Mouse (Mus musculus) midbrain, postnatal 0 days (tissue): ENCODE data around the gene Dop1b. TPM values are rescaled to one million over a fixed set of nuclear protein-coding genes. Genes with fewer than 3 reads are reported as not detected.
A peak's percentile ranks its signal among the peaks of the same experiment; 100 is the strongest.
"Not testable (repeated sequence)": the region's sequence is repeated elsewhere in the genome, so short reads cannot be mapped to it uniquely, and the experiment has no call there.

Source experiments
- ATAC-seq: fragments of 200-750 bp; cut with Nextera tagmentation; 2 replicates; pipeline ENCODE4 v1.8.0; 2017; ENCODE audit warnings: moderate number of reproducible peaks, mild to moderate bottlenecking, moderate TSS enrichment, moderate library complexity; ENCODE audit not compliant: low FRiP score
- DNase-seq: peaks from one replicate; pipeline ENCODE4 v3.0.0-alpha.2; 2015; ENCODE audit warnings: low spot score
- H3K27ac ChIP-seq: fragments of 300-500 bp; sonication (generic); 2 replicates; pipeline ENCODE4 v1.5.1; 2014; ENCODE audit warnings: low read depth, mild to moderate bottlenecking, low read length, mixed read lengths
- H3K27me3 ChIP-seq: fragments of 300-500 bp; sonication (generic); 2 replicates; pipeline ENCODE4 v1.6.1; 2014; ENCODE audit warnings: low read length, control low read depth, mixed read lengths; ENCODE audit not compliant: insufficient read depth
- H3K36me3 ChIP-seq: fragments of 300-500 bp; sonication (generic); 2 replicates; pipeline ENCODE4 v1.6.1; 2014; ENCODE audit warnings: low read length, control low read depth, mixed read lengths; ENCODE audit not compliant: insufficient read depth
- H3K4me1 ChIP-seq: fragments of 300-500 bp; sonication (generic); 2 replicates; pipeline ENCODE4 v1.6.1; 2014; ENCODE audit warnings: mild to moderate bottlenecking, control low read depth, antibody characterized with exemption, low read length, mixed read lengths; ENCODE audit not compliant: insufficient read depth
- H3K4me2 ChIP-seq: fragments of 300-500 bp; sonication (generic); 2 replicates; pipeline ENCODE4 v1.6.1; 2014; ENCODE audit warnings: low read depth, mild to moderate bottlenecking, low read length, mixed read lengths; ENCODE audit not compliant: poor library complexity, severe bottlenecking
- H3K4me3 ChIP-seq: fragments of 300-500 bp; sonication (generic); 2 replicates; pipeline ENCODE4 v1.5.1; 2014; ENCODE audit warnings: low read depth, mild to moderate bottlenecking, low read length, moderate library complexity
- H3K9ac ChIP-seq: fragments of 300-500 bp; sonication (generic); replicated peaks from 2 replicates; pipeline ENCODE4 v1.6.1; 2014; ENCODE audit warnings: mild to moderate bottlenecking, low read length, moderate library complexity, mixed read lengths; ENCODE audit not compliant: poor library complexity, severe bottlenecking
- H3K9me3 ChIP-seq: fragments of 300-500 bp; sonication (generic); 2 replicates; pipeline ENCODE4 v1.6.1; 2016; ENCODE audit warnings: low read length, control low read depth
- CTCF ChIP-seq: IDR thresholded peaks from 2 replicates; pipeline ENCODE4 v1.5.1; 2016; ENCODE audit warnings: antibody characterized with exemption, mild to moderate bottlenecking
- WGBS: fragments of 180-500 bp; shearing (Covaris S2); extraction: QIAGEN DNeasy Blood & Tissue Kit; methylation state at CpG from one replicate; pipeline ENCODE4 v1.1.7; 2014; 5-methylcytosine and 5-hydroxymethylcytosine counted together
- polyA plus RNA-seq: library from polyadenylated mRNA; unstranded; fragments of >200 nt; fragmentation: Nextera tagmentation; extraction: Ambion mirVana; gene quantifications from 2 replicates; pipeline ENCODE4 v1.2.1, GENCODE M21; 2015
- total RNA-seq: library from RNA; depleted of rRNA; stranded (reverse); fragments of >200 nt; gene quantifications from 2 replicates; pipeline ENCODE4 v1.2.3, GENCODE M21; 2014

Gene Dop1b
- total and polyA plus RNA-seq, 2 experiments from 2014 or later: 27.8 to 102 TPM

DNA sequence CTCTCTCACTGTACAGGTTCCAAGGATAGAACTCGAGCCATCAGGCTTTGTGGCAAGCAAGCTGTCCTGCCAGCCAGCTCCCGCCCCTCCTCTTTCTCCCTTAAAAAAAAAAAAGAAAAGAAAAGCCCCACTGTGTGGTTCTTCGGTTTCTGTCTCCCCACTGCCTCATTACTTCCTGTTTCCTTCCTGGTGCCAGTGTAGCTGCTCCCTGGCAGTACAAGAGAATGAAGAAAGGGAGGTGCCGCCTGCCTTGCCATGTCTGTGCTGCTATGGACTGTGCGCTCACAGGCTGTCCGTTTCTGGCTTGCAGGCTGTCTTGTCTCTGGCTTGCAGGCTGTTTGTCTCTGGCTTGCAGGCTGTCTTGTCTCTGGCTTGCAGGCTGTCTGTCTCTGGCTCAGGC lies 55.8 kb downstream of the Dop1b start:
- no peaks in the 10 kb centered on the region for H3K9me3 ChIP-seq
- no peak overlapping the region for H3K9ac ChIP-seq
- no peaks in the 10 kb centered on the region for H3K27me3 ChIP-seq
- WGBS: 60% methylated on average over 6 of the region's 6 CpGs
- DNase-seq (no peak), ATAC-seq (no peak)
- no peak overlapping the region for H3K27ac ChIP-seq
- H3K36me3 ChIP-seq: peaks cover 74% of the 10 kb centered on the region
- TF ChIP-seq CTCF: no peak
- H3K4me2 ChIP-seq: no peak overlapping the region
- H3K4me1 ChIP-seq: no peaks in the 10 kb centered on the region
- H3K4me3 ChIP-seq: no peak overlapping the region

DNA sequence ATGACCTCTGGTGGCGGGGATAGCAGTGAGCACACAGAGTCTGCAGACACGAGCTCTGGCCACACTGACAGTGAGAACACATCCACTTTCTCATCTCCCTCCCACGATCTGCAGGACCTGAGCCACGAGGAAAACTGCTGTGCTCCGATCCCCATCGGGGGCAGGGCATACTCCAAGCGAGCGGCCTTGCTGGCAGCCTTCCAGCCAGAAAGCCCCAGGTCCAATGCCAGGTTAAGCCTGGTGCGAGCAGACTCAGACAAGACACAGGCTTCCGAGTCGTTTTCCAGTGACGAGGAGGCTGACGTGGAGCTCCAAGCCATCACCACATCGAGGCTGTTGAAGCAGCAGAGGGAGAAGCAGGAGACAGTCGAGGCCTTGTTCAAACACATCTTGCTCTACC lies 57.9 kb downstream of the Dop1b start:
- 0 out of 2 replicates have a peak, but pooled peaks have one; percentile 2 for TF ChIP-seq CTCF

DNA sequence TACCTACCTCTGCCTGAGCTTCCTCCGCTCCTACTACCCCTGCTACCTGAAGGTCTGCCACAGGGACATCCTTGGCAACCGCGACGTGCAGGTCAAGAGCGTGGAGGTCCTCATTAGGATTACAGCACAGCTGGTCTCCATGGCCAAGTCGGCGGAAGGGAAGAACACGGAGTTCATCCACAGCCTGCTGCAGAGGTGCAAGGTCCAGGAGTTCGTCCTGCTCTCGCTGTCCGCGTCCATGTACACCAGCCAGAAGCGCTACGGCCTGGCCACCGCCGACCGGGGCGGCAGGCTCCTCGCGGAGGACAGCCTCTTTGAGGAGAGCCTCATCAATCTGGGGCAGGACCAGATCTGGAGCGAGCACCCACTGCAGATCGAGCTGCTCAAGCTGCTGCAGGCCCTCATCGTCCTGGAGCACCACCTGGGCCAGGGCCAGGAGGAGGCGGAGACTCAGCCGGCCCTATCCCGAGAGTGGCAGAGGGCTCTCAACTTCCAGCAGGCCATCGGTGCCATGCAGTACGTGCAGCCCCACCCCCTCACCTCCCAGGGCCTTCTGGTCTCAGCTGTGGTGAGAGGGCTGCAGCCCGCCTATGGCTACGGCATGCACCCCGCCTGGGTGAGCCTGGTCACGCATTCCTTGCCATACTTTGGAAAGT lies 58.7 kb downstream of the Dop1b start:
- H3K9me3 ChIP-seq: no peaks in the 10 kb centered on the region
- 74% methylated on average over 32 of the region's 32 CpGs for WGBS

More for the DNA sequence above, 57.9 kb downstream of the Dop1b start:
- Histone ChIP-seq H3K4me1 (no peaks in the 10 kb centered on the region), H3K4me2 (no peak overlapping the region), H3K4me3 (no peak overlapping the region), H3K9ac (no peak overlapping the region), H3K9me3 (no peaks in the 10 kb centered on the region), H3K36me3 (peaks cover 66% of the 10 kb centered on the region), H3K27me3 (no peaks in the 10 kb centered on the region), H3K27ac (no peak overlapping the region)
- DNase-seq: peak; percentile 14
- no peak for ATAC-seq
- WGBS: 73% methylated on average over 15 of the region's 15 CpGs

DNA sequence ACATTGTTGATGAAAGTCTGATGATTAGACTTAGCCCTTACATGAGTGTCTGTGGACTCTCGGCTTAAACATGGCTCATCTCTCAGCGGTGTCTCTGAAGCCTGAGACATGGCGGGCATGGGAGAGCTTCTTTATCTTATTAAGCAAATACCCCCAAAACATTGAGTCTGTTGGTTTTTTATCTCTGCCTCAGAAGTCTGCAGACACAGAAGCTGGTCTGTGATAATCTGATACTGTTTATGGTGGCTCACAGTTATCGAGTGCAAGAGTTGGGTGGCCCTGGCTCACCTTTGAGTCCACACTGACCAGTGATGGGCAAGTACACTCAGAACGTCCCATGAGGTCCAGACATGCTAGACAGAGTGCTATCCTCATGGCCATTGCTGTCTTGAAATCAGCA lies 63.0 kb downstream of the Dop1b start:
- Histone ChIP-seq H3K27me3 (no peaks in the 10 kb centered on the region), H3K27ac (no peak overlapping the region), H3K36me3 (peaks cover 64% of the 10 kb centered on the region), H3K9ac (no peak overlapping the region), H3K9me3 (no peaks in the 10 kb centered on the region), H3K4me2 (no peak overlapping the region), H3K4me3 (no peak overlapping the region), H3K4me1 (no peaks in the 10 kb centered on the region)
- ATAC-seq (no peak), DNase-seq (no peak)
- WGBS: 89% methylated on average over 5 of the region's 5 CpGs
- no peak for TF ChIP-seq CTCF

More for the DNA sequence above, 58.7 kb downstream of the Dop1b start:
- Histone ChIP-seq H3K36me3 (peaks cover 71% of the 10 kb centered on the region), H3K4me3 (no peak overlapping the region), H3K4me1 (no peaks in the 10 kb centered on the region), H3K4me2 (no peak overlapping the region), H3K27ac (no peak overlapping the region), H3K27me3 (no peaks in the 10 kb centered on the region), H3K9ac (no peak overlapping the region)
- TF ChIP-seq CTCF: no peak
- ATAC-seq (no peak), DNase-seq (no peak)

DNA sequence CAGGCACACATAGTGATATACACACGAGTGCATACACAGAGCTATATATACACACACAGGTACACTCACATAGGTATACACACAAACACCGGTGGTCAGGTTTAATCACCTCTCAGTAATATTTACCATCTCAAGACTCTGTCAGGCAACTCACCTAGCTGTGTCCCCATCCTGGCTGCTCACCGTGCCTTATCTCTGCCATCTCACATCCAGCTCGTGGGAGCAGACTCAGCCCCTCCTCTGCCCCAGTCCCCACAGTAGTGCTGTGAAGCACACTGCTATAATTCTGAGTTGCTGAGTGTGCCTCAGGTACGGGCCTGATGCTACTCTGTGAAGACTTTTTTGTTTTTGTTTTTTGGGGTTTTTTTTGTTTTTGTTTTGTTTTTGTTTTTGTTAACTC lies 64.8 kb downstream of the Dop1b start:
- Histone ChIP-seq H3K4me3 (no peak overlapping the region), H3K27me3 (no peaks in the 10 kb centered on the region), H3K36me3 (peaks cover 62% of the 10 kb centered on the region), H3K9me3 (no peaks in the 10 kb centered on the region), H3K4me2 (no peak overlapping the region), H3K27ac (no peak overlapping the region), H3K9ac (no peak overlapping the region), H3K4me1 (no peaks in the 10 kb centered on the region)
- ATAC-seq: no peak
- DNase-seq: no peak
- 84% methylated on average over 5 of the region's 5 CpGs for WGBS
- no peak for TF ChIP-seq CTCF

DNA sequence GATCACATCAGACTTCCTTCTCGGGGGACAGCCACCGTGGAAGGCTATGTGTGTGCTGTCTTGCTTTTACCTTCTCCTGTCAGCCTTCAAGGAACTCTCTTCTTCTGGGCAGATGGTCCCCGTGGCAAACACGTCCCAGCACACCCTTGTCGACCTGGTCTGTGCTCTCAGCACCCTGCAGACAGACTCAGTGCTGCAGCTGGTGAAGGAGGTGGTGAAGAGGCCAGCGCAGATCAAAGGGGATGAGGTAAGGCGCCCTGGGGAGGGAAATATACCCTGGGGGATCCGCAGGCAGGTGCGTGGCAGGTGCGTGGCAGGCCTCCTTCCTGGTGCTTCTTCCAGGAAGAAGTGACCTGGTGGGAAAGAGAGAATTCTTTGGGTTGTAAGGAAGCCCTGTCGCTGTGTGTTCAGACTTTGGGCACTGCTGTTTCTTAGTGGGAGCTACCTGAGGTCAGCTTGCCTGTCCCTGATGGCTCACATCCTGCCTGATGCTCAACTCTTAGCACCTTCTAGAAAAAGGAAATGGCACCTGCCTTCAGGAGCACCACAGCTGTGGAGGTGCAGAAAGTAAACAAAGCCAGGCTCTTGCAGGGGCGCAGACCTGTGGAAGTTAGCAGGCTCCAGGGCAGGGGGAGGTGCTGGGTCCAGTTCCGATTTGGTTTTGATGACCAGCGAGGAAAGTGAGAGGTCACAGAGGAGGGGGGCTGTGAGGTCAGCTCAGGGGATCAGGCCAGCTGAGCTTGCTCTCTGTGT lies 65.7 kb downstream of the Dop1b start:
- peaks cover 72% of the 10 kb centered on the region for H3K36me3 ChIP-seq
- no peaks in the 10 kb centered on the region for H3K27me3 ChIP-seq
- H3K4me1 ChIP-seq: no peaks in the 10 kb centered on the region
- no peaks in the 10 kb centered on the region for H3K9me3 ChIP-seq
- H3K9ac ChIP-seq: no peak overlapping the region
- no peak overlapping the region for H3K4me2 ChIP-seq
- H3K27ac ChIP-seq: no peak overlapping the region
- WGBS: 72% methylated on average over 14 of the region's 14 CpGs
- ATAC-seq (no peak), DNase-seq (no peak)
- H3K4me3 ChIP-seq: no peak overlapping the region
- TF ChIP-seq CTCF: no peak

DNA sequence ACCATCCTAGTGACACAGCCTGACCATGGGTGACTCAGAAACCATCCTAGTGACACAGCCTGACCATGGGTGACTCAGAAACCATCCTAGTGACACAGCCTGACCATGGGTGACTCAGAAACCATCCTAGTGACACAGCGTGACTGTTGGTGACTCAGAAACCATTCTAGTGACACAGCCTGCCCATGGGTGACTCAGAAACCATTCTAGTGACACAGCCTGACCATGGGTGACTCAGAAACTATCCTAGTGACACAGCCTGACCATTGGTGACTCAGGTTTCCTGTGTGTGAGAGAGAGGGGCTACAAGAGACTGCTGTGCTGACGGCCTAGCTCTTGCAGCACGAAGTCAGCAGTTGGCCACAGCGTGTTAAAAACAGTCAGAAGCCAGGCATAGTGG lies 66.7 kb downstream of the Dop1b start:
- H3K9me3 ChIP-seq, DNase-seq, H3K27ac ChIP-seq, ATAC-seq, H3K9ac ChIP-seq, H3K4me3 ChIP-seq, H3K27me3 ChIP-seq, H3K4me2 ChIP-seq, H3K4me1 ChIP-seq: not testable (repeated sequence)
- WGBS: 85% methylated on average over 4 of the region's 4 CpGs
- peaks cover 76% of the 10 kb centered on the region for H3K36me3 ChIP-seq
